Mouse (Mus musculus): ENCODE measurements around the gene Car14. TPM values are rescaled to one million over a fixed set of nuclear protein-coding genes. Genes with fewer than 3 reads are reported as not detected.
"Not testable (repeated sequence)": the region's sequence is repeated elsewhere in the genome, so short reads cannot be mapped to it uniquely, and the experiment has no call there.

Gene Car14
- polyA plus RNA-seq, 1 experiment from 2014 or later = 7.6 TPM

- Histone ChIP-seq H3K4me3 (ENCODE audit: low read depth, low read length) (no peak overlapping the region), H3K4me1 (ENCODE audit: control insufficient read depth, insufficient read depth, low read length) (peaks cover 2% of the 10 kb centered on the region; the same call in 1 of the 2 replicates), H3K27me3 (ENCODE audit: control insufficient read depth, insufficient read depth, low read depth, low read length) (no peaks in the 10 kb centered on the region), H3K27ac (ENCODE audit: low read length) (no peak overlapping the region), H3K9me3 (replicated peaks; ENCODE audit: control insufficient read depth, low read length, poor library complexity, severe bottlenecking) (no peaks in the 10 kb centered on the region), H3K9ac (ENCODE audit: low read depth, low read length) (no peak overlapping the region), H3K4me2 (ENCODE audit: low read length) (no peak overlapping the region), H3K36me3 (ENCODE audit: control insufficient read depth, insufficient read depth, low read length) (peaks cover 12% of the 10 kb centered on the region)
- 98% methylated on average over 3 of the region's 3 CpGs for WGBS
- ATAC-seq = no peak
These were observed 44.2 kb downstream of the Car14 start for GRCm38 (mm10) chr3:95860323-95860722.

DNA sequence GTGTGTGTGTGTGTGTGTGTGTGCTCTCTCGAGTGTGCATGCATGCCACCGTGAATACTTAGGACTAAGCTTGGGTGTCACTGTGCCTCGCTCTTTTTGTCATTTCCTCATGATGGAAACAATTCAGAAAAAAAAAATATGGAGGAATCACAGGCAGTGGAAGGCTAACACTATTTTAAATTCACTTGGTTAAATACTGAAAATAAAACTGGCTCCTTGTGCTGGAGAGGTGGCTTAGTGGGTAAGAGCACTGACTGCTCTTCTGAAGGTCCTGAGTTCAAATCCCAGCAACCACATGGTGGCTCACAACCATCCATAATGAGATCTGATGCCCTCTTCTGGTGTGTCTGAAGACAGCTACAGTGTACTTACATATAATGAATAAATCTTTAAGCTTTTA is 46.2 kb downstream of the Car14 start:
- H3K36me3 ChIP-seq (ENCODE audit: control insufficient read depth, insufficient read depth, low read length); H3K27ac ChIP-seq (ENCODE audit: low read length); H3K4me3 ChIP-seq (ENCODE audit: low read depth, low read length); H3K27me3 ChIP-seq (ENCODE audit: control insufficient read depth, insufficient read depth, low read depth, low read length); H3K4me1 ChIP-seq (ENCODE audit: control insufficient read depth, insufficient read depth, low read length); H3K9me3 ChIP-seq (replicated peaks; ENCODE audit: control insufficient read depth, low read length, poor library complexity, severe bottlenecking); H3K9ac ChIP-seq (ENCODE audit: low read depth, low read length); ATAC-seq; H3K4me2 ChIP-seq (ENCODE audit: low read length): not testable (repeated sequence)
- 85% methylated on average over 3 of the region's 3 CpGs for WGBS

DNA sequence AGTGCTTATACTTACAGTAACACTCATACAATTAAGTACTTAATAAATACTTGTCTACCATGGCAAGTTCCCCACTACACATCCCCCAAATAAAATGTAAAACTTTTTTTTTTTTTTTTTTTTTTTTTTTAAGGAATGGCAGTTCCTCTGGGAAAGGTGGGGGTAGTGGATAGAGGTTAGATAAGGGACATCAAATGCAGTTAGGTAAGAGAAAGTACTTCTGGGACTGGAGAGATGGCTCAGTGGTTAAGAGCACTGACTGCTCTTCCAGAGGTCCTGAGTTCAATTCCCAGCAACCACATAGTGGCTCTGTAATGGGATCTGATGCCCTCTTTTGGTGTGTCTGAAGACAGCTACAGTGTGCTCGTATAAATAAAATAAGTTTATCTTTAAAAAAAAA is 47.4 kb downstream of the Car14 start:
- not testable (repeated sequence) for H3K36me3 ChIP-seq (ENCODE audit: control insufficient read depth, insufficient read depth, low read length); ATAC-seq; H3K4me3 ChIP-seq (ENCODE audit: low read depth, low read length); H3K9ac ChIP-seq (ENCODE audit: low read depth, low read length); H3K4me2 ChIP-seq (ENCODE audit: low read length); H3K9me3 ChIP-seq (replicated peaks; ENCODE audit: control insufficient read depth, low read length, poor library complexity, severe bottlenecking); H3K4me1 ChIP-seq (ENCODE audit: control insufficient read depth, insufficient read depth, low read length); H3K27ac ChIP-seq (ENCODE audit: low read length); H3K27me3 ChIP-seq (ENCODE audit: control insufficient read depth, insufficient read depth, low read depth, low read length)
- WGBS = 84% methylated on average over 1 of the region's 1 CpGs

GRCm38 (mm10) chr3:95856115-95856514 is 48.4 kb downstream of the Car14 start:
- no peaks in the 10 kb centered on the region for H3K27me3 ChIP-seq (ENCODE audit: control insufficient read depth, insufficient read depth, low read depth, low read length)

DNA sequence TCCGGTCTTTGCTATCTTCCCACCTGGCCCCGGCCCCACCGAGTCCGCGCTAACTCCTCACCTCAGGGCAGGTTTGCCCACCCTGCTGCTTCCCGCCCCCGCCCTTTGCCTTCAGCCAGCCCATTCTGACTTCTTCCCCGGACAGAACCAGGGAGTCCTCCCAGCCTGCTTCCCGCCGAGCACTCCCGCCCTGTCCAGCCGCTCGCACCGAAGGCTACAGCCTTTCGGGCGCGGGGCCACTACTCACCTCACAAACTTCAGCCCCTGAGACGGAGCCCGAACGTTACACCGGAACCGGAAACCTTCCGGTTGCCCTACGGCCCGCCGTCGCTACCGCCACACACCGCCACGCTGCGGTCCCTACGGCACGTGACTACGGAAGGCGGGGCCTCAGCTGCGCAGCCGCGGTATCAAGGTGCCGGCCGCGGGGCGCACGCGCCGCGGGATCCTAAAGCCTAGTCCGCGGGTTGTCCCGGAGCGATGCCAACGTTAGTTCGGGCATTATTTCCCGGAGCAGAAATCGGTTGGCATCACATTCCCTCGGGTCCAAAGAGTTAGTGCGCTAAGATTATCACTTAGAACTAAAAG is 48.9 kb downstream of the Car14 start, which contains the start of gene Prpf3:
Prpf3 (minus strand) TSS at position 384 of the 588 bp plus-strand sequence.
- 0% methylated on average over 56 of the region's 56 CpGs for WGBS
- peak; percentile 99 for ATAC-seq
- peaks cover 11% of the 10 kb centered on the region for H3K36me3 ChIP-seq (ENCODE audit: control insufficient read depth, insufficient read depth, low read length)
- no peaks in the 10 kb centered on the region for H3K9me3 ChIP-seq (replicated peaks; ENCODE audit: control insufficient read depth, low read length, poor library complexity, severe bottlenecking)
- H3K4me3 ChIP-seq (ENCODE audit: low read depth, low read length) = peak within 1 kb of the TSS; percentile 96
- H3K9ac ChIP-seq (ENCODE audit: low read depth, low read length) = peak within 1 kb of the TSS; percentile 83
- H3K4me1 ChIP-seq (ENCODE audit: control insufficient read depth, insufficient read depth, low read length) = peaks cover 8% of the 10 kb centered on the region
- no peaks in the 10 kb centered on the region for H3K27me3 ChIP-seq (ENCODE audit: control insufficient read depth, insufficient read depth, low read depth, low read length)
- H3K4me2 ChIP-seq (ENCODE audit: low read length) = peak within 1 kb of the TSS; percentile 79
- peak within 1 kb of the TSS; percentile 78 for H3K27ac ChIP-seq (ENCODE audit: low read length)

More at GRCm38 (mm10) chr3:95856115-95856514, 48.4 kb downstream of the Car14 start:
- Histone ChIP-seq H3K9me3 (replicated peaks; ENCODE audit: control insufficient read depth, low read length, poor library complexity, severe bottlenecking) (no peaks in the 10 kb centered on the region), H3K36me3 (ENCODE audit: control insufficient read depth, insufficient read depth, low read length) (peaks cover 7% of the 10 kb centered on the region; the same call in 1 of the 2 replicates), H3K4me1 (ENCODE audit: control insufficient read depth, insufficient read depth, low read length) (peaks cover 8% of the 10 kb centered on the region), H3K4me3 (ENCODE audit: low read depth, low read length) (peak overlapping the region; percentile 96), H3K9ac (ENCODE audit: low read depth, low read length) (peak overlapping the region; percentile 1), H3K4me2 (ENCODE audit: low read length) (peak overlapping the region; percentile 46), H3K27ac (ENCODE audit: low read length) (peak overlapping the region; percentile 78)
- WGBS = 24% methylated on average over 7 of the region's 7 CpGs
- ATAC-seq = no peak; the same call in 1 of the 2 replicates

DNA sequence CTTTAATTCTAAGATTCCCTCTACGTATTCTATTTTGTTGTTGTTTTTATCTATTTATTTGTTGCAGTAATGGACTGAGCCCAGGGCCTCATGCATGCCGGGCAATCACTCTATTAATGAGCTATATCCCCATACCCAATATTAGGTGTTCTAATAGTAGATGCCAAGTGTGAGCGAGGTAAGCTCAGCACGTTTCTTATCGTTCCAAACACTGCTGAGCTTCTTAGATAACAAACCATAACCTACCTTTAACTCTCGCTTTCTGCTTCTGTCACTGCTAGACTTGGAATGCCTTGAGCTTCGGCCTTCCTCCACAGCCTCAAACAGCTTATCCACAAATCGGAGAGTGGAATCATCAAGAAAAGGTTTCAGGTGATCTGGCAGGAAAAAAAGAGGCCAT is 53.2 kb downstream of the Car14 start:
- Histone ChIP-seq H3K4me2 (ENCODE audit: low read length) (no peak overlapping the region), H3K4me3 (ENCODE audit: low read depth, low read length) (no peak overlapping the region), H3K9me3 (replicated peaks; ENCODE audit: control insufficient read depth, low read length, poor library complexity, severe bottlenecking) (no peaks in the 10 kb centered on the region), H3K36me3 (ENCODE audit: control insufficient read depth, insufficient read depth, low read length) (peaks cover 39% of the 10 kb centered on the region), H3K27ac (ENCODE audit: low read length) (no peak overlapping the region), H3K9ac (ENCODE audit: low read depth, low read length) (no peak overlapping the region), H3K4me1 (ENCODE audit: control insufficient read depth, insufficient read depth, low read length) (peaks cover 8% of the 10 kb centered on the region), H3K27me3 (ENCODE audit: control insufficient read depth, insufficient read depth, low read depth, low read length) (no peaks in the 10 kb centered on the region)
- 97% methylated on average over 8 of the region's 8 CpGs for WGBS
- ATAC-seq = no peak

- 93% methylated on average over 4 of the region's 4 CpGs for WGBS
- H3K36me3 ChIP-seq (ENCODE audit: control insufficient read depth, insufficient read depth, low read length) = peaks cover 46% of the 10 kb centered on the region
These were observed 53.9 kb downstream of the Car14 start for GRCm38 (mm10) chr3:95850611-95851010.

More at GRCm38 (mm10) chr3:95850611-95851010, 53.9 kb downstream of the Car14 start:
- no peak overlapping the region for H3K9ac ChIP-seq (ENCODE audit: low read depth, low read length)
- H3K27ac ChIP-seq (ENCODE audit: low read length) = no peak overlapping the region
- H3K4me3 ChIP-seq (ENCODE audit: low read depth, low read length) = no peak overlapping the region
- no peaks in the 10 kb centered on the region for H3K9me3 ChIP-seq (replicated peaks; ENCODE audit: control insufficient read depth, low read length, poor library complexity, severe bottlenecking)
- peaks cover 6% of the 10 kb centered on the region for H3K4me1 ChIP-seq (ENCODE audit: control insufficient read depth, insufficient read depth, low read length)
- no peak overlapping the region for H3K4me2 ChIP-seq (ENCODE audit: low read length)
- no peak for ATAC-seq
- H3K27me3 ChIP-seq (ENCODE audit: control insufficient read depth, insufficient read depth, low read depth, low read length) = no peaks in the 10 kb centered on the region

Other genes starting within 250 kb of the Car14 start
- gene Mcl1, start 245.9 kb downstream of the Car14 start, polyA plus RNA-seq (2015; fragmentation: Nextera tagmentation; extraction: Ambion mirVana) = 37.9 and 43.1 TPM in 2 replicates
- 0.80 and 1.0 TPM in 2 replicates for gene Adamtsl4, start 216.8 kb downstream of the Car14 start, polyA plus RNA-seq (2015; fragmentation: Nextera tagmentation; extraction: Ambion mirVana)
- gene Ecm1, start 165.1 kb downstream of the Car14 start, polyA plus RNA-seq (2015; fragmentation: Nextera tagmentation; extraction: Ambion mirVana) = 10.0 and 11.5 TPM in 2 replicates
- gene Tars2, start 144.5 kb downstream of the Car14 start, polyA plus RNA-seq (2015; fragmentation: Nextera tagmentation; extraction: Ambion mirVana) = 46.2 and 54.1 TPM in 2 replicates
- 21.0 and 24.6 TPM in 2 replicates for gene Rprd2, start 85.8 kb downstream of the Car14 start, polyA plus RNA-seq (2015; fragmentation: Nextera tagmentation; extraction: Ambion mirVana)
- 33.0 and 35.4 TPM in 2 replicates for gene Prpf3, start 48.8 kb downstream of the Car14 start, polyA plus RNA-seq (2015; fragmentation: Nextera tagmentation; extraction: Ambion mirVana)
- 247 and 260 TPM in 2 replicates for gene Mrps21, start 33.2 kb downstream of the Car14 start, polyA plus RNA-seq (2015; fragmentation: Nextera tagmentation; extraction: Ambion mirVana)
- gene Ciart, start 22.4 kb downstream of the Car14 start, polyA plus RNA-seq (2015; fragmentation: Nextera tagmentation; extraction: Ambion mirVana) = 4.8 and 5.2 TPM in 2 replicates
- 18.2 and 18.5 TPM in 2 replicates for gene BC028528, start 12.7 kb downstream of the Car14 start, polyA plus RNA-seq (2015; fragmentation: Nextera tagmentation; extraction: Ambion mirVana)
- 27.1 and 35.1 TPM in 2 replicates for gene Aph1a, start 10.7 kb downstream of the Car14 start, polyA plus RNA-seq (2015; fragmentation: Nextera tagmentation; extraction: Ambion mirVana)
- 110 and 131 TPM in 2 replicates for gene Anp32e, start 24.6 kb upstream of the Car14 start, polyA plus RNA-seq (2015; fragmentation: Nextera tagmentation; extraction: Ambion mirVana)
- 46.1 and 54.6 TPM in 2 replicates for gene Plekho1, start 91.3 kb upstream of the Car14 start, polyA plus RNA-seq (2015; fragmentation: Nextera tagmentation; extraction: Ambion mirVana)
- 62.0 and 64.7 TPM in 2 replicates for gene Vps45, start 153.8 kb upstream of the Car14 start, polyA plus RNA-seq (2015; fragmentation: Nextera tagmentation; extraction: Ambion mirVana)
- gene Otud7b, start 199.8 kb upstream of the Car14 start, polyA plus RNA-seq (2015; fragmentation: Nextera tagmentation; extraction: Ambion mirVana) = 7.0 and 8.4 TPM in 2 replicates

Data from midbrain, embryonic 16.5 days (tissue).